Mouse (Mus musculus) embryo, embryonic 11.5 days (tissue): ENCODE data around the gene Msantd3.

Experiments
- DNase-seq: peaks from one replicate; pipeline ENCODE4 v3.0.0-alpha.2; 2012; ENCODE audit warnings: low read depth, low spot score

The Msantd3 gene

DNA sequence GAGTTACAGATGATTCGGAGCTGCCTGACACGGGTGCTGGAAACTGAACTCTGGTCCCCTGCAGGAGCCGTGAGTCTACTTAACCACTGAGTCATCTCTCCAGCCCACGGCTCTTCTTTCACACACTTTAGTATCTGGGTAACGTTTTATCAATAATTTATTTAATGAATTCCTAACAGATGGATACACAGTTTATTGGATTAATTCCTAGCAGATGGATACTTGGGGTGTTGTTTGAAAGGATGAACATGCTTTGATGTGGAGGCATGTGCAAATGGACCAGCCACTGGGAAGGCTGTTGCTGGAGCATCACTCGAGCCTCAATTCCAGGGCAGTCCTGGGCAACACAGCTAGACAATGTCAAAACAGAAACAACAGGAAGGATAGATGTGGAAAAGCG is 56.4 kb downstream of the Msantd3 start:
- DNase-seq, result no peak

DNA sequence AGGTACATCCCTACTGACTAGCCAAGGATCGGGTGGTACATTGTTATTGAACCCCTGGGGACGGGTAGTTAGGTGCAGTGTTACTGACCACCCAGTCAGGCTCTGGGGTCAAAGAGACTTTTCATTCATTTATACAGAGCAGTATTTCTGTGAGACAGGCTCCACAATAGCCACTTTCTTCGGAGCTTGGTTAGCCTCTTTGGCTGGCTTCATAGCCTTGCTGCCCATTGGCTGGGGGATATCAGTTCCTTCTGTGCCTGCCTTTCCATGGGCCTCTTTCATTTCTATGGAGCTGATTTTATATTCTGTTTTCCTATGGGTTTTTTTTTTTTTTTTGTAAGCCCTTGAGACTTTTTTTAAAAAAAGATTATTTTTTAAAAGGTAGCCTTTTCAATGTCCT is 65.9 kb downstream of the Msantd3 start:
- no peak for DNase-seq

DNA sequence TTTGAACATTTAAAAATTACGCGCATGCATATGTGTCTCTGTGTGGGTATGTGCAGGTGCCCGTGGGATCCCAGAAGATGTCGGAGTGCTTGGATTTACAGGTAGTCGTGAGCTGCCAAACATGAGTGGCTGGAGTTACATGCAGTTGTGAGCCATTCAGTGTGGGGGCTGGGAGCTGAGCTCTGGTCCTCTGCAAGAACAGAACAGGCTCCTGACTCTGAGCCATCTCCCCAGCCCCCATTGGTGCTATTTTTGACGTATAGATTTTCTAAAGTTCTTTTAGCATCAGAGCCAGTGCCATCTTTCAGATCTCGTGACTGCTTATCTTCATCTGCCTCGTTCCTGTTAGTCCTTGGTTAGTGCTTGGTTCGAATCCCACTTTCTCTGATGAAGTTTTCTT is 69.8 kb downstream of the Msantd3 start:
- DNase-seq, result no peak

DNA sequence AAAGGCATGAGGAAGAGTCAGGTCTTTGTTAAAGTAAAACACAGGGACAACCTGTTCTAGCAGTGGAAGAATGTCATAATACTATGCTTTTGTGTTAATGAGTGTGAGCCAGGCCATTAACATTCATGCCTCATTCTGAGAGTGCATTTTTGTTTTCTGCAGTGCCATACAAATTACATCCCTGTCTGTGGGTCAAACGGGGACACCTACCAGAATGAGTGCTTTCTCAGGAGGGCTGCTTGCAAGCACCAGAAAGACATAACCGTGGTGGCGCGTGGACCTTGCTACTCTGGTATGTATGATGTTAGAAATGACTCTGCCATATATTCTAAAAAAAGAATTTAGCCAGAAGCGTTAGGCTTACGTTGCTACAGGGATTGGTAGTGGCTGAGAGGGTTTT is 70.5 kb downstream of the Msantd3 start:
- no peak for DNase-seq
